Mouse (Mus musculus) stomach, postnatal 0 days (tissue): ENCODE measurements around the gene Gm4924. TPM values are rescaled to one million over a fixed set of nuclear protein-coding genes. Genes with fewer than 3 reads are reported as not detected.

ENCODE experiments used
- ATAC-seq: fragments of 200-750 bp; cut with Nextera tagmentation; 2 replicates; pipeline ENCODE4 v1.8.0; 2017; ENCODE audit not compliant: low FRiP score, low TSS enrichment
- DNase-seq: peaks from one replicate; pipeline ENCODE4 v3.0.0-alpha.2; 2016; ENCODE audit warnings: low spot score
- H3K27ac ChIP-seq: fragments of 300-500 bp; sonication (generic); replicated peaks from 2 replicates; pipeline ENCODE4 v1.5.1; 2014; ENCODE audit warnings: mild to moderate bottlenecking, control low read depth
- H3K27me3 ChIP-seq: fragments of 300-500 bp; sonication (generic); 2 replicates; pipeline ENCODE4 v1.6.1; 2014; ENCODE audit warnings: low read length; ENCODE audit not compliant: control insufficient read depth, insufficient read depth
- H3K36me3 ChIP-seq: fragments of 300-500 bp; sonication (generic); 2 replicates; pipeline ENCODE4 v1.6.1; 2014; ENCODE audit warnings: low read length, mixed read lengths; ENCODE audit not compliant: control insufficient read depth, insufficient read depth
- H3K4me1 ChIP-seq: fragments of 300-500 bp; sonication (generic); replicated peaks from 2 replicates; pipeline ENCODE4 v1.6.1; 2014; ENCODE audit warnings: antibody characterized with exemption; ENCODE audit not compliant: control insufficient read depth, insufficient read depth
- H3K4me2 ChIP-seq: fragments of 300-500 bp; sonication (generic); replicated peaks from 2 replicates; pipeline ENCODE4 v1.6.1; 2014; ENCODE audit warnings: low read depth, mild to moderate bottlenecking, control low read depth, moderate library complexity
- H3K4me3 ChIP-seq: fragments of 300-500 bp; sonication (generic); 2 replicates; pipeline ENCODE4 v1.5.1; 2014; ENCODE audit warnings: low read depth, low read length, control low read depth
- H3K9ac ChIP-seq: fragments of 300-500 bp; sonication (generic); 2 replicates; pipeline ENCODE4 v1.6.1; 2014; ENCODE audit warnings: mild to moderate bottlenecking, low read length, control low read depth, mixed read lengths
- H3K9me3 ChIP-seq: fragments of 300-500 bp; sonication (generic); 2 replicates; pipeline ENCODE4 v1.6.1; 2016; ENCODE audit warnings: low read length; ENCODE audit not compliant: control insufficient read depth
- CTCF ChIP-seq: IDR thresholded peaks from 2 replicates; pipeline ENCODE4 v1.5.1; 2016; ENCODE audit warnings: antibody characterized with exemption, low read depth, mild to moderate bottlenecking, moderate library complexity
- EP300 ChIP-seq: optimal IDR thresholded peaks from 2 replicates; pipeline ENCODE3; 2016; ENCODE audit warnings: antibody characterized with exemption
- WGBS: fragments of 180-500 bp; shearing (Covaris S2); extraction: QIAGEN DNeasy Blood & Tissue Kit; methylation state at CpG from one replicate; pipeline ENCODE4 v1.1.7; 2014; 5-methylcytosine and 5-hydroxymethylcytosine counted together
- polyA plus RNA-seq: library from polyadenylated mRNA; unstranded; fragments of >200 nt; fragmentation: Nextera tagmentation; extraction: Ambion mirVana; gene quantifications from 2 replicates; pipeline ENCODE4 v1.2.1, GENCODE M21; 2015

The Gm4924 gene
- 2.2 and 2.8 TPM in 2 replicates for polyA plus RNA-seq

DNA sequence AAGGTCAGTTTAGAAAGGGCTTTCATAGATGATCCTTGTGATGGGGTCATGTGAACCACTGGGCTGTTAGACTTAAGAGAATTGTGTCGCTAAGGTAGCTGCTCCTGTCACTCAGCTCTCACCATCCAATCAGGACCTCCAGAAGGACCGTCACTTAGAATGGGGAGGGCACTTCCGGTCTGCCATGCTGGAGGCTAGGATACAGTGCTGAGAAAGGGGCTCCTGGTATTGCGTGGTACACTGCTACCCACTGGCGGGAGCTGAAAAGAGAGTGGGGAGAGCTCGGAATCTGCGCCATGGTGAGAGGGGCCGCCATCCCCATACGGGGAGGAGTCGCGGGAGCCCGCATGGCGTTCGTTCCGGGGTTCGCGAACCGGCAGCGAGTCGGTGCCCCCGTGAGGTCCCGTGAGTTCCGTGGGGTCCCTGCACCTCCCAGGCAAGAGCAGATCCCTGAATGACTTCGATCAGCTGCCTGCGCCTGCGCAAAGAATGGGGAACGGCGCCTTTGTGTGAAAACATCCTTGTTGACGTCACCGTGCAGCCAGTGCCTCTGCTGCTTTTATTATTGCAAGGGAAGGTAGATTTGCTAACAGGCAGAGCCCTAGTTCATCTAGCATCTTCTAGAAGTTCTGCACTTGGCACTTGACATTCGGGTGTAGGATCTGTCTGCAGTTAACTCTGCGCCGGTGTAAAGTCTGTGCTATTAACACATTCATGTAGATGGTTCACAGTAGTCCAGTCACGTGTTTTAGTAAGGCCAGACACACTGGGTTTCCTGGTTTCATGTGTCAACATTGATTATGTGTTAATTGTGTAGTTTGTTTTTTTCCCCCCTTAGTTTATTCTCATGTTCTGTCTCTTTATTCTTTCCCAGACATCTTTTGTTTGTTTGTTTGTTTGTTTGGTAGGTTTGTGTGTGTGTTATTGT lies at the start of gene Gm4924:
Gm4924 (plus strand) TSS at position 173 of the 928 bp plus-strand sequence.
- H3K9me3 ChIP-seq, result 0 out of 2 replicates have a peak, but pooled peaks cover 2% of the 10 kb centered on the region
- TF ChIP-seq EP300 (no peak), CTCF (peak; percentile 17)
- no peaks in the 10 kb centered on the region for H3K27me3 ChIP-seq
- no peaks in the 10 kb centered on the region for H3K4me1 ChIP-seq
- H3K27ac ChIP-seq, result peak within 1 kb of the TSS; percentile 90
- DNase-seq (peak; percentile 76), ATAC-seq (peak; percentile 99)
- H3K36me3 ChIP-seq, result no peaks in the 10 kb centered on the region
- H3K4me3 ChIP-seq, result peak within 1 kb of the TSS; percentile 69
- H3K4me2 ChIP-seq, result peak within 1 kb of the TSS; percentile 70
- peak within 1 kb of the TSS; percentile 71 for H3K9ac ChIP-seq
- 3% methylated on average over 34 of the region's 34 CpGs for WGBS

DNA sequence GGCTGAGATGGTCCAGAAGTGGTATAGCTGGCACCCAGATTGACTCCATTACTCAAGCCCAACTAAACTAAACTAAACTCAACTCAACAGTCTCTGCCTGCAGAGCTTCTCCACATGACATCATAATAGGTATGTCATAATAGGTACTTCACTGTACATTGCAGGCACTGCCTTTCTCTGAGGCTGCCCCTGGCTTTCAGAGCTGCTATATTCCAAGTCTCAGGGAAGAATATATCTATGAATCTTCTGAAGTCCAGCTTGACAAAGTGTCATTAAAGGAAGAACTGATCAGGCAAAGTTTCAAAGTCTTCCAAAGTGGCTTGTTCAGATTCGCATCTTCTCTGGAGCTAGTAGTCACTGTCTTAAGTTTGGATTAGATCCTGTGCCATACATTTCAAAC lies 37.6 kb upstream of the Gm4924 start, which contains the start of gene 4932415D10Rik:
4932415D10Rik (minus strand) TSS at position 101 of the 400 bp plus-strand sequence.
- H3K4me3 ChIP-seq, result no peak within 1 kb of the TSS
- TF ChIP-seq EP300, result no peak
- TF ChIP-seq CTCF, result no peak
- no peaks in the 10 kb centered on the region for H3K27me3 ChIP-seq
- ATAC-seq (no peak), DNase-seq (no peak)
- no peaks in the 10 kb centered on the region for H3K36me3 ChIP-seq
- H3K4me1 ChIP-seq, result no peaks in the 10 kb centered on the region
- 79% methylated on average over 1 of the region's 1 CpGs for WGBS
- no peak within 1 kb of the TSS for H3K9ac ChIP-seq
- H3K9me3 ChIP-seq, result no peaks in the 10 kb centered on the region
- no peak within 1 kb of the TSS for H3K27ac ChIP-seq
- H3K4me2 ChIP-seq, result no peak within 1 kb of the TSS

GRCm38 (mm10) chr10:82320134-82320533 lies 33.9 kb upstream of the Gm4924 start:
- Histone ChIP-seq H3K4me3 (no peak overlapping the region), H3K9me3 (no peaks in the 10 kb centered on the region), H3K27ac (no peak overlapping the region), H3K36me3 (no peaks in the 10 kb centered on the region), H3K4me1 (no peaks in the 10 kb centered on the region), H3K4me2 (no peak overlapping the region), H3K9ac (no peak overlapping the region), H3K27me3 (no peaks in the 10 kb centered on the region)
- TF ChIP-seq EP300 (no peak), CTCF (peak; percentile 24; the same call in 1 of the 2 replicates)
- DNase-seq (no peak), ATAC-seq (no peak)
- 52% methylated on average over 3 of the region's 3 CpGs for WGBS

GRCm38 (mm10) chr10:82329826-82330225 lies 24.2 kb upstream of the Gm4924 start:
- TF ChIP-seq CTCF, result no peak
- no peak for TF ChIP-seq EP300
- H3K9ac ChIP-seq, result no peak overlapping the region

GRCm38 (mm10) chr10:82355401-82355800 lies 1.3 kb downstream of the Gm4924 start:
- Histone ChIP-seq H3K9me3 (0 out of 2 replicates have a peak, but pooled peaks cover 2% of the 10 kb centered on the region), H3K36me3 (no peaks in the 10 kb centered on the region), H3K9ac (no peak overlapping the region), H3K4me2 (no peak overlapping the region), H3K27ac (no peak overlapping the region), H3K27me3 (no peaks in the 10 kb centered on the region), H3K4me1 (no peaks in the 10 kb centered on the region), H3K4me3 (no peak overlapping the region)
- ATAC-seq, result no peak
- 98% methylated on average over 4 of the region's 4 CpGs for WGBS
- no peak for TF ChIP-seq CTCF
- TF ChIP-seq EP300, result no peak
- no peak for DNase-seq

More at GRCm38 (mm10) chr10:82329826-82330225, 24.2 kb upstream of the Gm4924 start:
- Histone ChIP-seq H3K4me1 (no peaks in the 10 kb centered on the region), H3K4me3 (no peak overlapping the region), H3K36me3 (no peaks in the 10 kb centered on the region), H3K9me3 (no peaks in the 10 kb centered on the region), H3K27ac (no peak overlapping the region), H3K27me3 (no peaks in the 10 kb centered on the region), H3K4me2 (no peak overlapping the region)
- DNase-seq (no peak), ATAC-seq (no peak)
- 86% methylated on average over 5 of the region's 5 CpGs for WGBS

GRCm38 (mm10) chr10:82361911-82362310 lies 7.9 kb downstream of the Gm4924 start:
- no peaks in the 10 kb centered on the region for H3K36me3 ChIP-seq
- no peaks in the 10 kb centered on the region for H3K27me3 ChIP-seq
- no peak overlapping the region for H3K4me2 ChIP-seq
- no peak overlapping the region for H3K4me3 ChIP-seq
- WGBS, result 85% methylated on average over 9 of the region's 9 CpGs
- DNase-seq (no peak), ATAC-seq (no peak)
- H3K9me3 ChIP-seq, result 0 out of 2 replicates have a peak, but pooled peaks cover 6% of the 10 kb centered on the region
- H3K4me1 ChIP-seq, result no peaks in the 10 kb centered on the region
- TF ChIP-seq CTCF (no peak), EP300 (no peak)
- H3K27ac ChIP-seq, result no peak overlapping the region
- H3K9ac ChIP-seq, result no peak overlapping the region
